ENCODE assay signal across 28 mouse cellular contexts in genomic region chr19:34051502-34051901, GRCm38 (mm10). TPM values are rescaled to one million over a fixed set of nuclear protein-coding genes. Genes with fewer than 3 reads are reported as not detected.
DNase-seq lines count a peak whose midpoint lies in the region; ATAC-seq and TF ChIP-seq lines count a peak whose summit lies in the region.
"Had no signal": no experiment of that assay in that cellular context is flagged by ENCODE, and none has a peak within 500 bp of the region (broad histone marks: within the 10 kb centered on the region; RNA-seq: fewer than 3 reads in every experiment).

No protein-coding gene starts in this region.

- H3K4me1 ChIP-seq in liver, postnatal 0 days (ENCODE audit: insufficient read depth), result no peaks in the 10 kb centered on the region
- H3K4me1 ChIP-seq: limb, embryonic 12.5 days; liver, embryonic 15.5 days; megakaryocyte, embryonic 14.5 days; midbrain, embryonic 15.5 days had no signal

- no peak overlapping the region for H3K4me2 ChIP-seq in liver, postnatal 0 days (ENCODE audit: low read depth, low read length)
- H3K4me2 ChIP-seq: heart, embryonic 11.5 days; limb, embryonic 12.5 days; liver, embryonic 15.5 days; midbrain, embryonic 15.5 days had no signal

- H3K4me3 ChIP-seq in liver, postnatal 0 days (ENCODE audit: low read depth, low read length), result no peak overlapping the region
- H3K4me3 ChIP-seq: gastrocnemius, adult 2 months; left cerebral cortex, adult 2 months; limb, embryonic 12.5 days; liver, embryonic 15.5 days; megakaryocyte, embryonic 14.5 days; midbrain, embryonic 15.5 days had no signal

- peak; percentile 74 for ATAC-seq in frontal cortex, adult (ENCODE audit: low TSS enrichment)
- ATAC-seq in liver, postnatal 0 days, result no peak
- ATAC-seq: midbrain, embryonic 15.5 days had no signal

- TF ChIP-seq CTCF in liver, postnatal 0 days (IDR thresholded peaks at IDR 0.05; ENCODE audit: low read depth), result no peak

- 76% methylated on average over 3 of the region's 3 CpGs for WGBS in liver, postnatal 0 days (ENCODE audit: insufficient replicate concordance)

- H3K36me3 ChIP-seq in liver, postnatal 0 days (replicated peaks; ENCODE audit: insufficient read depth, low read length), result no peaks in the 10 kb centered on the region
- H3K36me3 ChIP-seq: G1E; limb, embryonic 12.5 days; liver, embryonic 15.5 days; midbrain, embryonic 15.5 days had no signal

- TF ChIP-seq EP300 in liver, postnatal 0 days (IDR thresholded peaks at IDR 0.05; ENCODE audit: low read depth), result no peak

- no peaks in the 10 kb centered on the region for H3K27me3 ChIP-seq in liver, postnatal 0 days (ENCODE audit: insufficient read depth, low read length)
- H3K27me3 ChIP-seq: limb, embryonic 12.5 days; liver, embryonic 15.5 days; megakaryocyte, embryonic 14.5 days; midbrain, embryonic 15.5 days had no signal

- H3K27ac ChIP-seq in liver, postnatal 0 days (ENCODE audit: low read depth), result no peak overlapping the region
- H3K27ac ChIP-seq: gastrocnemius, adult 2 months; left cerebral cortex, adult 2 months; limb, embryonic 12.5 days; liver, embryonic 15.5 days; midbrain, embryonic 15.5 days had no signal

- H3K9ac ChIP-seq in liver, postnatal 0 days (replicated peaks), result no peak overlapping the region
- H3K9ac ChIP-seq: limb, embryonic 12.5 days; liver, embryonic 15.5 days; midbrain, embryonic 15.5 days had no signal

- H3K9me3 ChIP-seq in liver, postnatal 0 days (ENCODE audit: low read length), result no peaks in the 10 kb centered on the region
- H3K9me3 ChIP-seq: G1E; limb, embryonic 12.5 days; liver, embryonic 15.5 days; megakaryocyte, embryonic 14.5 days; midbrain, embryonic 15.5 days had no signal

- no peak for DNase-seq in frontal cortex, postnatal 14 days (ENCODE audit: low spot score in 2 of 2)
- DNase-seq in urinary bladder, postnatal 14 days (ENCODE audit: low spot score), result peak; percentile 25
- DNase-seq in urinary bladder, adult 2 months (ENCODE audit: low spot score), result no peak
- DNase-seq in adipocyte (ENCODE audit: low spot score), result peak; percentile 31
- DNase-seq in natural killer cell, adult 2 months (ENCODE audit: low spot score in 2 of 2), result no peak
- DNase-seq in liver, postnatal 0 days, result no peak
- DNase-seq: adrenal gland, adult 8-10 months; cerebellum, adult 11 months; cerebellum, postnatal 14 days; embryo, embryonic 11 days; gastrocnemius, adult 2 months; heart, postnatal 10 days; kidney, adult 8-10 months; lung, postnatal 14 days; retina, postnatal 1 day; thymus, postnatal 14 days had no signal

RNA-seq across cellular contexts. Expression of gene Lipn, which starts 15.7 kb away (rescaled TPM):
- polyA plus RNA-seq in urinary bladder, adult 2 months (2012; rRNA removed), result not detected in 2 replicates
- polyA plus RNA-seq in liver, postnatal 0 days (2015; fragmentation: Nextera tagmentation; extraction: Ambion mirVana), result not detected in 2 replicates
- polyA plus RNA-seq: forebrain, embryonic 11.5 days; G1E; gonadal fat pad, adult 2 months; heart, embryonic 11.5 days; hindbrain, embryonic 11.5 days; limb, embryonic 12.5 days; liver, embryonic 15.5 days; midbrain, embryonic 15.5 days; testis, adult 2 months had no signal

RNA-seq across cellular contexts. Expression of gene Lipk, which starts 43.4 kb away (rescaled TPM):
- 1.1 and 1.5 TPM in 2 replicates for polyA plus RNA-seq in urinary bladder, adult 2 months (2012; rRNA removed)
- not detected in 2 replicates for polyA plus RNA-seq in liver, postnatal 0 days (2015; fragmentation: Nextera tagmentation; extraction: Ambion mirVana)
- polyA plus RNA-seq: forebrain, embryonic 11.5 days; G1E; heart, embryonic 11.5 days; hindbrain, embryonic 11.5 days; limb, embryonic 12.5 days; liver, embryonic 15.5 days; midbrain, embryonic 15.5 days had no signal

RNA-seq across cellular contexts. Expression of gene Lipm, which starts 49.2 kb away (rescaled TPM):
- 0.01 and 0.06 TPM in 2 replicates for polyA plus RNA-seq in urinary bladder, adult 2 months (2012; rRNA removed)
- polyA plus RNA-seq in liver, postnatal 0 days (2015; fragmentation: Nextera tagmentation; extraction: Ambion mirVana), result not detected in 2 replicates
- polyA plus RNA-seq: forebrain, embryonic 11.5 days; G1E; gonadal fat pad, adult 2 months; heart, embryonic 11.5 days; hindbrain, embryonic 11.5 days; liver, embryonic 15.5 days; midbrain, embryonic 15.5 days; testis, adult 2 months had no signal

Comparison
In these comparisons a context has a peak if more than half of its experiments do, and no peak if none do; other contexts are left out.
1. DNase-seq: peak in urinary bladder, postnatal 14 days (single experiment) and adipocyte (single experiment); none in frontal cortex, postnatal 14 days (0 of 2), urinary bladder, adult 2 months (single experiment), natural killer cell, adult 2 months (0 of 2) and liver, postnatal 0 days (single experiment).